Mouse (Mus musculus) heart, postnatal 25 days (tissue): ENCODE data around the gene Ambra1. TPM values are rescaled to one million over a fixed set of nuclear protein-coding genes. Genes with fewer than 3 reads are reported as not detected.

ENCODE experiments used
- DNase-seq: peaks from one replicate; pipeline ENCODE4 v3.0.0; 2022; ENCODE audit warnings: low spot score
- intact Hi-C: fragments of 180-260 bp; cut with DNase I; formaldehyde crosslinking; loops from one replicate; pipeline ENCODE4 v1.15.1; 2025
- total RNA-seq, 2 experiments: library from RNA; stranded (reverse); gene quantifications; 2 replicates each; pipeline ENCODE4 v1.2.3; 2021

Ambra1 gene
- total RNA-seq, 2 experiments from 2014 or later, result 14.5 to 16.8 TPM

GRCm38 (mm10) chr2:91854575-91854974, 124.6 kb downstream of the Ambra1 start:
- DNase-seq, result no peak
- intact Hi-C loops, result no loop called here

GRCm38 (mm10) chr2:91856958-91857357, 127.0 kb downstream of the Ambra1 start:
- intact Hi-C loops, result no loop called here
- no peak for DNase-seq

- no peak for DNase-seq
- intact Hi-C loops, result no loop called here
Observed at GRCm38 (mm10) chr2:91859423-91859822, 129.5 kb downstream of the Ambra1 start.

- intact Hi-C loops, result no loop called here
- DNase-seq, result no peak
Observed at GRCm38 (mm10) chr2:91870754-91871153, 140.8 kb downstream of the Ambra1 start.

- intact Hi-C loops, result no loop called here
- DNase-seq, result no peak
Observed at GRCm38 (mm10) chr2:91871225-91871624, 141.3 kb downstream of the Ambra1 start.

GRCm38 (mm10) chr2:91872658-91873057, 142.7 kb downstream of the Ambra1 start:
- no peak for DNase-seq
- intact Hi-C loops, result no loop called here

GRCm38 (mm10) chr2:91876000-91876805, 146.3 kb downstream of the Ambra1 start:
- intact Hi-C loops, result no loop called here
- no peak for DNase-seq

- intact Hi-C loops, result no loop called here
- no peak for DNase-seq
Observed at GRCm38 (mm10) chr2:91876806-91877140, 146.8 kb downstream of the Ambra1 start.

- DNase-seq, result no peak
- intact Hi-C loops, result no loop called here
Observed at GRCm38 (mm10) chr2:91878387-91879180, 148.7 kb downstream of the Ambra1 start.

- intact Hi-C loops, result no loop called here
- DNase-seq, result no peak
Observed at GRCm38 (mm10) chr2:91883961-91884360, 154.0 kb downstream of the Ambra1 start.

- intact Hi-C loops, result no loop called here
- DNase-seq, result no peak
Observed at GRCm38 (mm10) chr2:91884616-91885015, 154.7 kb downstream of the Ambra1 start.

GRCm38 (mm10) chr2:91894716-91895115, 164.8 kb downstream of the Ambra1 start:
- no peak for DNase-seq
- intact Hi-C loops, result no loop called here

GRCm38 (mm10) chr2:91895401-91895800, 165.5 kb downstream of the Ambra1 start:
- intact Hi-C loops, result no loop called here
- no peak for DNase-seq

- no peak for DNase-seq
- intact Hi-C loops, result no loop called here
Observed at GRCm38 (mm10) chr2:91897968-91898367, 168.0 kb downstream of the Ambra1 start.

- intact Hi-C loops, result no loop called here
- no peak for DNase-seq
Observed at GRCm38 (mm10) chr2:91899141-91899540, 169.2 kb downstream of the Ambra1 start.

- intact Hi-C loops, result no loop called here
- no peak for DNase-seq
Observed at GRCm38 (mm10) chr2:91900431-91900830, 170.5 kb downstream of the Ambra1 start.

GRCm38 (mm10) chr2:91902336-91902735, 172.4 kb downstream of the Ambra1 start:
- DNase-seq, result no peak
- intact Hi-C loops, result no loop called here

GRCm38 (mm10) chr2:91903171-91903925, 173.4 kb downstream of the Ambra1 start:
- DNase-seq, result no peak
- intact Hi-C loops, result no loop called here

- intact Hi-C loops, result no loop called here
- no peak for DNase-seq
Observed at GRCm38 (mm10) chr2:91904618-91905307, 174.8 kb downstream of the Ambra1 start.

GRCm38 (mm10) chr2:91906141-91906540, 176.2 kb downstream of the Ambra1 start:
- DNase-seq, result no peak
- intact Hi-C loops, result no loop called here
